Mouse (Mus musculus) lung, postnatal 0 days (tissue): ENCODE measurements at regions not wholly inside any gene's neighbourhood (a gene's known extent, or its start where the extent isn't known, plus 50 kb on each side); places are given as distances from the start of the nearest gene placed in this dataset.

Experiments used
- ATAC-seq: fragments of 200-750 bp; cut with Nextera tagmentation; 2 replicates; pipeline ENCODE4 v1.8.0; 2017; ENCODE audit warnings: moderate library complexity
- DNase-seq: peaks from one replicate; pipeline ENCODE4 v3.0.0-alpha.2; 2016; ENCODE audit warnings: low spot score
- H3K27ac ChIP-seq: fragments of 300-500 bp; sonication (generic); 2 replicates; pipeline ENCODE4 v1.5.1; 2014; ENCODE audit warnings: antibody characterized with exemption, mild to moderate bottlenecking, low read length, mixed read lengths
- H3K27me3 ChIP-seq: fragments of 300-500 bp; sonication (generic); replicated peaks from 2 replicates; pipeline ENCODE4 v1.6.1; 2014; ENCODE audit warnings: low read length, mixed read lengths; ENCODE audit not compliant: insufficient read depth
- H3K36me3 ChIP-seq: fragments of 300-500 bp; sonication (generic); 2 replicates; pipeline ENCODE4 v1.6.1; 2014; ENCODE audit warnings: low read length, mixed read lengths; ENCODE audit not compliant: insufficient read depth
- H3K4me1 ChIP-seq: fragments of 300-500 bp; sonication (generic); 2 replicates; pipeline ENCODE4 v1.6.1; 2014; ENCODE audit warnings: antibody characterized with exemption, low read depth, low read length, mixed read lengths; ENCODE audit not compliant: insufficient read depth
- H3K4me2 ChIP-seq: fragments of 300-500 bp; sonication (generic); replicated peaks from 2 replicates; pipeline ENCODE4 v1.6.1; 2014; ENCODE audit warnings: low read depth, mild to moderate bottlenecking, low read length, moderate library complexity, mixed read lengths
- H3K4me3 ChIP-seq: fragments of 300-500 bp; sonication (generic); 2 replicates; pipeline ENCODE4 v1.5.1; 2014; ENCODE audit warnings: low read depth, low read length
- H3K9ac ChIP-seq: fragments of 300-500 bp; sonication (generic); replicated peaks from 2 replicates; pipeline ENCODE4 v1.6.1; 2014; ENCODE audit warnings: low read depth, mild to moderate bottlenecking
- H3K9me3 ChIP-seq: fragments of 300-500 bp; sonication (generic); 2 replicates; pipeline ENCODE4 v1.6.1; 2016; ENCODE audit warnings: low read length, mixed read lengths
- CTCF ChIP-seq: IDR thresholded peaks from 2 replicates; pipeline ENCODE4 v1.5.1; 2016; ENCODE audit warnings: antibody characterized with exemption, mild to moderate bottlenecking
- EP300 ChIP-seq: IDR thresholded peaks from 2 replicates; pipeline ENCODE4 v1.6.1; 2016; ENCODE audit warnings: antibody characterized with exemption, mild to moderate bottlenecking, control low read depth
- WGBS: fragments of 180-500 bp; shearing (Covaris S2); extraction: QIAGEN DNeasy Blood & Tissue Kit; methylation state at CpG from one replicate; pipeline ENCODE4 v1.1.7; 2014; 5-methylcytosine and 5-hydroxymethylcytosine counted together

- DNase-seq: peak; percentile 51
- Histone ChIP-seq H3K4me3 (no peak overlapping the region), H3K27me3 (no peaks in the 10 kb centered on the region), H3K36me3 (no peaks in the 10 kb centered on the region), H3K27ac (peak overlapping the region; percentile 81), H3K9ac (no peak overlapping the region), H3K9me3 (no peaks in the 10 kb centered on the region), H3K4me1 (peaks cover 23% of the 10 kb centered on the region), H3K4me2 (no peak overlapping the region)
- 82% methylated on average over 17 of the region's 17 CpGs for WGBS
- no peak for ATAC-seq
- TF ChIP-seq EP300 (no peak), CTCF (no peak)
These were observed 96.4 kb downstream of the Cstad start for GRCm38 (mm10) chr2:30690925-30691856.

- DNase-seq (peak; percentile 90), ATAC-seq (peak; percentile 71)
- H3K27me3 ChIP-seq: no peaks in the 10 kb centered on the region
- TF ChIP-seq CTCF: no peak
- TF ChIP-seq EP300: peak; percentile 99
- H3K36me3 ChIP-seq: no peaks in the 10 kb centered on the region
- 61% methylated on average over 11 of the region's 11 CpGs for WGBS
- peak overlapping the region; percentile 81 for H3K27ac ChIP-seq
- H3K4me1 ChIP-seq: peaks cover 21% of the 10 kb centered on the region
- H3K4me2 ChIP-seq: no peak overlapping the region
- H3K9me3 ChIP-seq: no peaks in the 10 kb centered on the region
- no peak overlapping the region for H3K4me3 ChIP-seq
- no peak overlapping the region for H3K9ac ChIP-seq
These were observed 95.5 kb downstream of the Cstad start for GRCm38 (mm10) chr2:30690307-30690706.

- DNase-seq: no peak
- no peak overlapping the region for H3K4me2 ChIP-seq
- H3K4me3 ChIP-seq: no peak overlapping the region
- WGBS: 81% methylated on average over 4 of the region's 4 CpGs
- H3K27ac ChIP-seq: no peak overlapping the region
- TF ChIP-seq EP300 (no peak), CTCF (no peak)
- no peak overlapping the region for H3K9ac ChIP-seq
- H3K27me3 ChIP-seq: no peaks in the 10 kb centered on the region
- H3K36me3 ChIP-seq: no peaks in the 10 kb centered on the region
- ATAC-seq: no peak
- peaks cover 19% of the 10 kb centered on the region for H3K4me1 ChIP-seq
- no peaks in the 10 kb centered on the region for H3K9me3 ChIP-seq
These were observed 93.6 kb downstream of the Cstad start for GRCm38 (mm10) chr2:30688402-30688801.

- Histone ChIP-seq H3K4me2 (no peak overlapping the region), H3K9me3 (no peaks in the 10 kb centered on the region), H3K4me3 (no peak overlapping the region), H3K27ac (peak overlapping the region; percentile 39), H3K9ac (no peak overlapping the region), H3K36me3 (no peaks in the 10 kb centered on the region), H3K4me1 (peaks cover 11% of the 10 kb centered on the region), H3K27me3 (no peaks in the 10 kb centered on the region)
- peak; percentile 29 for ATAC-seq
- peak; percentile 65 for DNase-seq
- no peak; the same call in 1 of the 2 replicates for TF ChIP-seq EP300
- no peak; the same call in 1 of the 2 replicates for TF ChIP-seq CTCF
- WGBS: 11% methylated on average over 23 of the region's 23 CpGs
These were observed 92.3 kb downstream of the Cstad start for GRCm38 (mm10) chr2:30687121-30687551.

- Histone ChIP-seq H3K4me1 (peaks cover 10% of the 10 kb centered on the region; the same call in 1 of the 2 replicates), H3K36me3 (no peaks in the 10 kb centered on the region), H3K9me3 (no peaks in the 10 kb centered on the region), H3K4me2 (no peak overlapping the region), H3K4me3 (no peak overlapping the region), H3K9ac (no peak overlapping the region), H3K27me3 (no peaks in the 10 kb centered on the region), H3K27ac (peak overlapping the region; percentile 39)
- 67% methylated on average over 6 of the region's 6 CpGs for WGBS
- TF ChIP-seq CTCF (no peak), EP300 (no peak)
- ATAC-seq: no peak
- no peak for DNase-seq
These were observed 91.5 kb downstream of the Cstad start for GRCm38 (mm10) chr2:30686359-30686758.

GRCm38 (mm10) chr2:30685137-30685860, 90.5 kb downstream of the Cstad start:
- 0 out of 2 replicates have a peak, but pooled peaks have one; percentile 7 for ATAC-seq
- TF ChIP-seq CTCF (no peak), EP300 (0 out of 2 replicates have a peak, but pooled peaks have one; percentile 24)
- no peak overlapping the region for H3K4me2 ChIP-seq
- no peak overlapping the region for H3K4me3 ChIP-seq
- DNase-seq: peak; percentile 50
- no peaks in the 10 kb centered on the region for H3K9me3 ChIP-seq
- H3K27me3 ChIP-seq: no peaks in the 10 kb centered on the region
- peak overlapping the region; percentile 39 for H3K27ac ChIP-seq
- 33% methylated on average over 10 of the region's 10 CpGs for WGBS
- H3K36me3 ChIP-seq: no peaks in the 10 kb centered on the region
- H3K4me1 ChIP-seq: peaks cover 10% of the 10 kb centered on the region; the same call in 1 of the 2 replicates
- no peak overlapping the region for H3K9ac ChIP-seq
